Mouse (Mus musculus): ENCODE measurements at regions not wholly inside any gene's neighbourhood (a gene's known extent, or its start where the extent isn't known, plus 50 kb on each side); places are given as distances from the start of the nearest gene placed in this dataset.
A peak's percentile ranks its signal among the peaks of the same experiment; 100 is the strongest.
"Not testable (repeated sequence)": the region's sequence is repeated elsewhere in the genome, so short reads cannot be mapped to it uniquely, and the experiment has no call there.

GRCm38 (mm10) chr8:51409123-51409522 is 2102.4 kb upstream of the Aga start:
- DNase-seq (ENCODE audit: low spot score in 2 of 2): no peak

- no peak for DNase-seq (ENCODE audit: low spot score in 2 of 2)
These were observed 2083.1 kb upstream of the Aga start for GRCm38 (mm10) chr8:51428443-51428842.

- no peak for DNase-seq (ENCODE audit: low spot score in 2 of 2)
These were observed 2082.7 kb upstream of the Aga start for GRCm38 (mm10) chr8:51428851-51429250.

- peak; percentile 23 to 44 for DNase-seq (ENCODE audit: low spot score in 2 of 2)
These were observed 2063.9 kb upstream of the Aga start for GRCm38 (mm10) chr8:51447636-51448035.

- DNase-seq (ENCODE audit: low spot score in 2 of 2): no peak
These were observed 2062.9 kb upstream of the Aga start for GRCm38 (mm10) chr8:51448600-51448999.

GRCm38 (mm10) chr8:51479406-51479805 is 2032.1 kb upstream of the Aga start:
- DNase-seq (ENCODE audit: low spot score in 2 of 2): no peak

- DNase-seq (ENCODE audit: low spot score in 2 of 2): no peak
These were observed 2009.0 kb upstream of the Aga start for GRCm38 (mm10) chr8:51502567-51502966.

- DNase-seq (ENCODE audit: low spot score in 2 of 2): no peak
These were observed 1988.4 kb upstream of the Aga start for GRCm38 (mm10) chr8:51523163-51523562.

- DNase-seq (ENCODE audit: low spot score in 2 of 2): not testable (repeated sequence)
These were observed 1958.4 kb upstream of the Aga start for GRCm38 (mm10) chr8:51553118-51553517.
